Mouse (Mus musculus) heart, adult 2 months (tissue): ENCODE results near the gene Slc1a4.

Source experiments
- CTCF ChIP-seq: fragments of 200-600 bp; IDR thresholded peaks from 2 replicates; pipeline ENCODE4 v1.8.1; 2022; ENCODE audit warnings: antibody characterized with exemption, mild to moderate bottlenecking, moderate library complexity
- EP300 ChIP-seq: fragments of 200-500 bp; IDR thresholded peaks from 2 replicates; pipeline ENCODE4 v1.6.1; 2011; ENCODE audit warnings: low read depth, low read length, control low read depth; ENCODE audit not compliant: insufficient read depth
- POLR2A ChIP-seq: fragments of 200-500 bp; IDR thresholded peaks from 2 replicates; pipeline ENCODE4 v1.6.1; 2011; ENCODE audit warnings: mild to moderate bottlenecking, low read depth, low read length, control low read depth; ENCODE audit not compliant: insufficient read depth

GRCm38 (mm10) chr11:20338703-20339102 is 6.2 kb upstream of the Slc1a4 start:
- TF ChIP-seq CTCF (no peak), POLR2A (no peak), EP300 (no peak)
